Mouse (Mus musculus) gonadal fat pad, adult 2 months (tissue): ENCODE measurements around the gene Cmtr2. TPM values are rescaled to one million over a fixed set of nuclear protein-coding genes. Genes with fewer than 3 reads are reported as not detected.

Source experiments
- DNase-seq: peaks from one replicate; pipeline ENCODE4 v3.0.0-alpha.2; 2012; ENCODE audit warnings: low read depth
- polyA plus RNA-seq: library from polyadenylated mRNA; depleted of rRNA; stranded (reverse); fragments of >200 nt; gene quantifications from 2 replicates; pipeline ENCODE4 v1.2.3, GENCODE M21; 2012; rRNA removed

The Cmtr2 gene
- polyA plus RNA-seq, 1 experiment: 3.9 TPM

GRCm38 (mm10) chr8:110253986-110254385 lies 38.5 kb downstream of the Cmtr2 start:
- no peak for DNase-seq

- DNase-seq: no peak
Measured at GRCm38 (mm10) chr8:110265796-110266305, 50.4 kb downstream of the Cmtr2 start.

- no peak for DNase-seq
Measured at GRCm38 (mm10) chr8:110266741-110267140, 51.3 kb downstream of the Cmtr2 start, which contains the start of gene Hydin. Gene Hydin, plus strand, starts transcription at chr8:110266977.

GRCm38 (mm10) chr8:110267268-110267667 lies 51.8 kb downstream of the Cmtr2 start:
- DNase-seq: no peak

GRCm38 (mm10) chr8:110270659-110271058 lies 55.2 kb downstream of the Cmtr2 start:
- DNase-seq: no peak

- no peak for DNase-seq
Measured at GRCm38 (mm10) chr8:110273394-110273793, 57.9 kb downstream of the Cmtr2 start.

Other genes with a start within 250 kb of the Cmtr2 start
- gene Tat, start 225.2 kb upstream of the Cmtr2 start, polyA plus RNA-seq: 0.34 and 0.94 TPM in 2 replicates
- 1.6 and 2.3 TPM in 2 replicates for gene Chst4, start 175.9 kb upstream of the Cmtr2 start, polyA plus RNA-seq
- 4.0 and 4.5 TPM in 2 replicates for gene Zfp612, start 135.9 kb upstream of the Cmtr2 start, polyA plus RNA-seq
- gene Gm21964, start 114.5 kb upstream of the Cmtr2 start, polyA plus RNA-seq: not detected in 2 replicates
- not detected in 2 replicates for gene Gm17720, start 112.9 kb upstream of the Cmtr2 start, polyA plus RNA-seq
- 0.65 TPM in 1 of 2 replicates, not detected in the other for gene Calb2, start 47.5 kb upstream of the Cmtr2 start, polyA plus RNA-seq
- 0.70 and 1.2 TPM in 2 replicates for gene Hydin, start 51.3 kb downstream of the Cmtr2 start, polyA plus RNA-seq